Mouse (Mus musculus) T-helper 1 cell (primary cell): Measurements from ENCODE around the gene Map2k2.
"Not testable (repeated sequence)": the region's sequence is repeated elsewhere in the genome, so short reads cannot be mapped to it uniquely, and the experiment has no call there.

Experiments
- in situ Hi-C: fragments of 300-600 bp; cut with MboI, MseI; formaldehyde crosslinking; loops from one replicate; pipeline ENCODE4 v1.15.1; 2025; ENCODE audit warnings: high pct_unique_total_duplicates

Gene Map2k2

DNA sequence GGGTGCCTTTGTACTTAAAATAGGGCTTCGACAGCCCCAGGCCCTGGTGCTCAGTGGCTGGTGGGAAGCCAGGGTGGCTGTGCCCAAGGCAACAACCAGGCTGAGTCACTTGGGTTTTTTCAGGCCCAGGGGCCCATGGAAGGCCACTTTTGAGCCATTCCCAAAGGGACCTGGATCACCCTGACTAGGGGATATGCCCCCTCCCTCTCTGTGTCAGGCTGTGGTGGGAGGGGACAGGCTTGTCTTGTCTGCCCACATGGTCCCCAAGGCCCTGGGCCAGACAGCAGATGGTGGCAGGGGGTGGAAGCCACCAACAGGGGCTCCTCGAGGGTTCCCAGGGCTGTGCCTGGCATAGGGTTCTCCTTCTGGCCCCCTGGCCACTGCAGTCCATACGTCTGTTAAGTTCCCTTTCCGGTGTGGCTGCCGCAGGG is 36.9 kb downstream of the Map2k2 start:
- in situ Hi-C loops: loop anchor here (10.0 kb wide), 1 partner anchor 538 kb away; the partner anchor contains the start of genes Adat3, Gm49322 and Scamp4

DNA sequence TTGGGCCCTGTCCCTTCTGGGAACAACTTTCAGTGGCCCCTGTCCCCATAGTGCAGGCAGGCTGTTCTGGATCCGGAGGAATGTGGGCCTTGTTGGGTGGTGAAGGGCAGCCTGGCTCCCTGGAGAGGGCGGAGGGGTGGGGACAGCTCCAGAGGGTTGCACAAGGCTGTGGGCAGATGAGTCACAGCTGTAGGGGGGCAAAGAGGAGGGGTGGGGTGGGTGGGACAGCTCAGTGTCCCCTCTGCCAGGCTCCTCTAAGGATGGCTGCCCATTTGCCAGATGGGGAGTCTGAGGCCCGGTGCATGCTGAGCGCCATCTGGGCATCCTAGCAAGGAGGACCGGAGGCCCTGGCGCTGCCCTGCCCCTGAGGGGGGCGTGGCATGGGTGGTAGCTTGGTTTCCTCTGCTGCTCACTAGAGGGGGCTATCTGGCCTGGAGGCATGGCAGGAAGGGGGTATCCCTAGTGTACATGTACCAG is 37.5 kb downstream of the Map2k2 start:
- in situ Hi-C loops: loop anchor here (10.0 kb wide), 1 partner anchor 538 kb away; the partner anchor contains the start of genes Adat3, Gm49322 and Scamp4

DNA sequence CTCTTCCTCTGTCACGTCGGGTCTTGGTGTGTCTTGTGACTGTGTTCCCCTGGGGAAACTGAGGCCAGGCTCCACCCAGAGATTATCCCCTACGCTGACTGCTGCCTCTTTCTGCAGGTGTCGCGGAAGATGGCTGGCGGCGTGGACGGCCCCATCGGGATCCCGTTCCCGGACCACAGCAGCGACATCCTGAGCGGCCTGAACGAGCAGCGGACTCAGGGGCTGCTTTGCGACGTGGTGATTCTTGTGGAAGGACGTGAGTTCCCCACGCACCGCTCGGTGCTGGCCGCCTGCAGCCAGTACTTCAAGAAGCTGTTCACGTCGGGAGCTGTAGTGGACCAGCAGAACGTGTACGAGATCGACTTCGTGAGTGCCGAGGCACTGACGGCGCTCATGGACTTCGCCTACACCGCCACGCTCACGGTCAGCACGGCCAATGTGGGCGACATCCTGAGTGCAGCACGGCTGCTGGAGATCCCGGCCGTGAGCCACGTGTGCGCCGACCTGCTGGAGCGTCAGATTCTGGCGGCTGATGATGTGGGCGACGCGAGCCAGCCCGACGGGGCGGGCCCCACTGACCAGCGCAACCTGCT is 38.2 kb downstream of the Map2k2 start:
- in situ Hi-C loops: loop anchor here (10.0 kb wide), 1 partner anchor 539 kb away; the partner anchor contains the start of genes Adat3, Gm49322 and Scamp4

DNA sequence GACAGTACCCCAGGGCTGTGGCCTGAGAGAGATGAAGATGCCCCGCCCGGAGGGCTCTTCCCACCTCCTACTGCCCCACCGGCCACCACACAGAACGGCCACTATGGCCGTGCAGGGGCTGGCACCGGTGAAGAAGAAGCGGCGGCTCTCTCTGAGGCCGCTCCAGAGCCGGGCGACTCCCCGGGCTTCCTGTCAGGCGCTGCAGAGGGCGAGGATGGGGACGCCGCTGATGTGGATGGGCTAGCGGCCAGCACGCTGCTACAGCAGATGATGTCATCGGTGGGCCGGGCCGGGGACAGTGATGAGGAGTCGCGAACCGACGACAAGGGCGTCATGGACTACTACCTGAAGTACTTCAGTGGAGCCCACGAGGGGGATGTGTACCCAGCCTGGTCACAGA is 39.0 kb downstream of the Map2k2 start:
- in situ Hi-C loops: loop anchor here (10.0 kb wide), 1 partner anchor 540 kb away; the partner anchor contains the start of genes Adat3, Gm49322 and Scamp4

DNA sequence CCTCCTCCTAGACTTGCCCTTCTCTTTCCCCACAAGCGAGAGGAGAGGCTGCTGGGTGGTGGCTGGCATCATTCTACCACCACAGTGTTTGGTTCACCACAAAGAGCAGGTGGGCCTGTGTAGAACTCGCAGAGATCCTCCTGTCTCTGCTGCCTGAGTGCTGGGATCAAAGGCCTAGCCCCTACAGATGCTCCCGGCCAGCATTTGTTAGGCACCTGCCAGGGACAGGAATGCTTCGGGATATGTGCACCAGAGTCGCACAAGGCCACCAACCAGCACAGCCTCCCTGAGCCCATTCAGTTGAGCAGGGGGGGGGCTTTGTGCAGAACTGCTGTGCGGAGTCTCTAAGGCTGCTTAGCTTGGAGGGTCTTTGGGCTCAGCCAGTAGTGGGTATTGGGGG is 39.6 kb downstream of the Map2k2 start:
- in situ Hi-C loops: loop anchor here (10.0 kb wide), 1 partner anchor 541 kb away; the partner anchor contains the start of genes Adat3, Gm49322 and Scamp4

DNA sequence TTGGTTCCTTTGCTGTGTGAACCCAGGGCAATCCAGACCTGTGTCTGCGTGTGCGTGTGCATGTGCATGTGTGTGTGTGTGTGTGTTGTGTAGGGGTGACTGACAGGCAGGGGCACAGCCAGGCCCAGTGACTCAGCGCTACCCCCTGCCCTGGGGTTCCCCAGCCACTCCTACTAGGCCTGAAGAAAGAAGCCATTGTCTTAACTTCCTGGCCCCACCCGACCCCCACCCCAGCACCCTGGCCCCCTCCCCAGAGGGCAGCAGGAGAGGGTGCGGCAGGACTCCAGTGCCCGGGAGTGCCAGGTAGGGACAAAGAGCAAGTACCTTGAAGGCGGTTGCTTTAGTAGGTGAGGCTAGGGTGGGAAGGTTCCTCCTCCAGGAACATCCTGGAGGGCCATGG is 40.1 kb downstream of the Map2k2 start:
- in situ Hi-C loops: loop anchor here (10.0 kb wide), 1 partner anchor 541 kb away; the partner anchor contains the start of genes Adat3, Gm49322 and Scamp4

DNA sequence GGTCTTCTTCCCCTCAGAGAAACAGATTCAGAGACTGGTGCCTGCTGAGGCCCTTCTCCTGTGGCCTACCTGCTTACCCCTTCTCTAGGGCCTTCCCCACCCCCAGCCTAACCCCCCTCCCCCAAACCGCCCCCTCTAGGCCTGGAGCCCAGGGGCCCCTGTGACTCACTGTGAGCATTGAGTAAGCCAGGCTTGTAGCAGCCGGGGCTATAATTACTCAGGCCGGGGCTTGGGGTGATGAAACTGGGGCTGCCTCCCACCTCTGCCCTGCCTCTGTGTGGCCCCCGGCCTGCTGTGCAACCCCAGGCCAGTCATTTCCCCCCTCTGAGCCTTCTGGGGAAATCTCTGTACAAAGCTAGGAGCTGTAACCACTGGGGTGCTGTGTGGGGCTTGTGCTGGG is 40.6 kb downstream of the Map2k2 start:
- in situ Hi-C loops: loop anchor here (10.0 kb wide), 1 partner anchor 541 kb away; the partner anchor contains the start of genes Adat3, Gm49322 and Scamp4

DNA sequence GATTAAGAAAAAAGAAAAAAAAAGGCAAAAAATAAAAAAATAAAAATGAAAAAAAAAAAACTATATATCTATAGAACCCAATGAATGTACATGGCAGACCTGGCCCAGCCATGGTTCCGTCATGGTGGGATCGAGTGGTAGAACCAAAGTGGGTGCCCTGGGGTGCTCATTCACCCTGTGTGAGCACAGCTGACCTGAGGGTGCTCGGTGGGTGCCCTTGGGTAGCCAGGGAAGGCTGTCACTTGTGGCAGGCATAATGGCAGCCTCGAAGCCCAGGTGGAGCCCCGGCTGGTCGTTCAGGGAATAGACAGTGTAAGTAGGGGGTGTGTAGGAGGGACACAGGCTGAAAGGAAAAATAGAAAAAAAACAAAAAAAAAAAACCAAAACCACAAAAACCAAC is 45.5 kb downstream of the Map2k2 start:
- in situ Hi-C loops: no loop called here

DNA sequence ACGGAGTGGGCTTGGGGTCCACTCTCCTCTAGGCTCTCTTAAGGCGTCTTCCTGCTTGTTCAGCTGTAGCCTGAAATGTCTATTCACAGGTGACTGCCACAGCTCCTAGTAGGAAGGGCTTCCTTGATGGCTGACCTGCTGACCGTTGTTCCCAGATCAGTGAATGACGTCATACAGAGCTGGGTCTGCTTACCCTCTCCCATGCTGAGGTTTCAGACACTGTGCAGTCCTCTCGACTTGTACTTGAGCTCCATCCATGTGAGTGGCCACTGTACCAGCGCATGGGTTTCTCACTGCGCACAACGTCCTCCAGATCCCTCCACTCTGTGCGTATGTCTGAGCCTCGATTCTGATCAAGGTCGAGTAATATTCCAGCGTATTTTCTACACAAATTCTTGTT is 46.9 kb downstream of the Map2k2 start:
- in situ Hi-C loops: no loop called here

DNA sequence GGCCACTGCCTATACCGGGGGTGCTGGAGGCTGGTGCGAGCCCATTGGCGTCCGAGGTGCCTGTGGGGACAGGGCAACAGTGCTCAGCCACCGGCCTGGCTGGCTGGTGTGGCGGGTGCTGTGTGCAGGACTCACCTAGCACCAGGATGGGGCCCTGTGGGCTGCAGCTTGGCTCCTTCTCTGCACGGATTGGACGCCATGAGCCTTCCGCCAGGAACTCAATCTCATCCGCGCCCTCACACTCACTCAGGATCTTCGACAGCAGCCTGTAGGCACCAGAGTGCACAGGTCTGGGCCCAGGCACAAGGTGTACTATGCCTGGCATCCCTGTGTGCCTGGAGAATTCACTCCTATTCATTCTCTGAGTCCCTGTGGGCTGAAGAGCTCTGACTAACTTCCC is 48.6 kb downstream of the Map2k2 start:
- in situ Hi-C loops: no loop called here

DNA sequence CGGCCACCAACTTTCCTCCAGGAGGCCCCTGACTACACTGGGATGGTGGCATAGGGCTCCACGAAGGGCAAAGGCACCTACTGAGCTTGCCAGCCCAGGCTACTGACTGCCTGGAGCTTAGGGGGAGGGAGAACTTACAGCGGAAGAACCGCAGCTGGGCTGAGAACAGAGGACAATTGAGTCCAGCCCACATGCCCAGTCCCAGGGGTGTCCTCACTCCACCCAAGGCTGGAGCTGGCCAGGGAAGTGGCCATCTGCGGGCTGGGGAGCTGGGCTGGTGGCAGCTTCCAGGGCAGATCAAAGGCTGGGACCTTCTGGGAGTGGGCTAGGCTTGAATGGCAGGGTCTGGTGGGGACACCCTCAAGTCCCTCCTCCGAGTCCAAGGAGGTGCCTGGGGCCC is 49.0 kb downstream of the Map2k2 start:
- in situ Hi-C loops: no loop called here

DNA sequence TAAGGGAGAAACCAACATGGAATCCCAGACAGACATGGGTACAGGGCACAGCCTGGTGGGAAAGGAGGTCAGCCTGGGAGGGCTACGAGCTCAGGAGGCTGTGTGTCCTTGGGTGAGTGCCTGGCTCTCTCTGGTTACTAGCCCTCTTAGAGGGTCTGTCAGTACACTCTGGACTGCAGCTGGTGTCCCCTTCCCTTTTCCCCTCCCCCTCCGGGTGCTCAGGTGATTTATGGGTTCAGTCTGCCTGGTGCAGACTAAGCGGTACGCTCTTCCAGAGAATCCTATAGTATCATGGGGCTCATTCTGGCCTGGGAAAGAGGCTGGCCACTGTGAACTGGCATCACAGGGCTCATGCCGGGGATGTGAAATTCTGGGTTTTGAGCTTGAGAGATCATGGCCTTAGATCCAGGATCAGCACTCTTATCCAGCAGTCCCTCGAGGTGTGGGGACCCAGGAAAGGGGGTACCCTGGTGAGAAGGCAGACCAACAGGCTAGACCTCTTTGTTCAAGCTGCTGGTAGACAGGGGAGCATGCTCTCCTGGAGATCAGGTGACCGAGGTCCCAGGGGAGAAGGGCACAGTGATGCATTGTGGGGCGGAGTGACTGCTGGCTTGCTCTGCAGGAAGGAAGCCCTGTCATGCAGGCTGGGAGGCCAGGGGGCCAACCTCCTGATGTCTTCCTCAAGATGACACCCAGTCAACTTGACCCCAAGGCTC is 56.0 kb downstream of the Map2k2 start:
- in situ Hi-C loops: loop anchor here (5.0 kb wide), 1 partner anchor 74 kb away; no protein-coding TSS in a partner anchor

DNA sequence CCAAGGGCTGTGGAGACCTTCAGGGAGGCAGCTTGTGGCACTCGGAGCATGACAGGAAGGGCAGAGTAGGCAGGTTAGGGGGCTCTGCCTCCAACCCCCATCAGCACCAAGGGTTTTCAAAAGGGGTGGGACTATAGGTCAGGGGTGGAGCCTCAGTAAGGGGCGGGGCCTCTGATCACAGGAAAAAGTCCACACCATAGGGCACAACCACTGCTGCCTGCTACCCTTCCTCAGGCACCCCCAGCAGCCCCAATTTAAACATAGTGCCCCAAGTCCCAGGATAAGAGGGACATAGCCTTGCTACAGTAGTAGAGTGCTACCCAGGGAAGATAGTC is 56.6 kb downstream of the Map2k2 start:
- in situ Hi-C loops: loop anchor here (5.0 kb wide), 1 partner anchor 75 kb away; no protein-coding TSS in a partner anchor

DNA sequence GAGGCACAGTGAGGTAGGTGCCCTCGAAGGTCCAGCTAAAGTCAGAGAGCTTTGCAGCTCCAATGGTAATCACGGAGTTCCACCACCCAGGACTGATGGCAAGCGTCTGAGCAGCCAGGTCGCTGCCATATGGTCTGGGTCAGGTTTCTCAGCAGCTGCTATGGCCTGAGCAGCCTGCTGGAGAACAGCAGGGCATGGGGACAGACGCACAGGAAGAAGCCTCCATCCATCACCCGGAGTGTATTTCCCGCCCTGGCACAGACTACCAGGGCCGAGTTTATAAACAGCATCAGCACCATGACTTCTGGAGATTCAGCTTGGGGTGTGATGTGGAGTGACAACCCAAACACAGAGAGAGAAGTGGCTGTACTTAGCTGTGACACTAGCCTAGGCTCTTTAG is 59.4 kb downstream of the Map2k2 start:
- in situ Hi-C loops: no loop called here

DNA sequence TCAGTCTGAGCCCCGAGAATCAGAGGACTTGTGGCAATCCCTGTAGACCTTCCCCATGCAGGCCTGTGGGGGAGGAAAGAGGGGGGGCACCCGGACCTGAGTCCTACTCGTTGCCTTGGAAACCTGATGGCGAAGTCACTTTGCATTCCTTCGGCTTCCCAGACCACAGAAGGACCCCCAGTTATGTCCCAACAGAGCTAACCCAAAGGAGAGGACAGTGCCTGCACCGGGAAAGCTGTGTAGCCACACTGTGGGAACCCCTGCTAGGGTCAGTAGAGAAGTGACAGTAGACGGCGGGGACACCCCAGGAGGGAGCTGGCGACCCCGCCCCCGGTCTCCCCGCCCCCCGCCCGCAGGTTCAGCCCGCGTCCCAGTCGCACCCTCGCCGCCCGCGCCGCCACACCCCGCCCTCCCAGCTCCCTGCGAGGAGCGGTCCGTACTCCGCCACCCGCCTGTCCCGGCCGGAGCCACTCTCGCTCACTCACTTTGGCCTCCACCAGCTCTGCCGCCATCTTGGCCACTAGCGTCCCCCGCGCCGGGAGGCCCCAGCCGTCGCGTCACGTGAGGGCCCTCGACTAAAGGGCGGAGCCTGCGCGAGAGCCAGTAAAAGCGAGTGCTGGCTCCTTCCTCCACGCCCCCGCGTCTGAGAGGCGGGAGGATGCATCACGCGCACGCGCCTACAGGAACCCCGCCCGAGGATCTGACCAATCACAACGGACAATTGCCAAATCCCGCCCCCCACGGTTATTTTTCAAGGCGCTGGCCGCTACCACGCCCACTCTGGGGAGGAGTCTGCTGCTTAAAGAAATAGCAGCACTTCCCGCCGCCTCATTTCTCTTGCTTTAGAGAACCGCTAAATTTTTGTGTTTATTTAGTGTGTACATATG is 61.7 kb downstream of the Map2k2 start, which contains the start of gene Pias4:
TSS of gene Pias4 (minus strand) at position 724 of the 887 bp plus-strand sequence.
- in situ Hi-C loops: no loop called here

DNA sequence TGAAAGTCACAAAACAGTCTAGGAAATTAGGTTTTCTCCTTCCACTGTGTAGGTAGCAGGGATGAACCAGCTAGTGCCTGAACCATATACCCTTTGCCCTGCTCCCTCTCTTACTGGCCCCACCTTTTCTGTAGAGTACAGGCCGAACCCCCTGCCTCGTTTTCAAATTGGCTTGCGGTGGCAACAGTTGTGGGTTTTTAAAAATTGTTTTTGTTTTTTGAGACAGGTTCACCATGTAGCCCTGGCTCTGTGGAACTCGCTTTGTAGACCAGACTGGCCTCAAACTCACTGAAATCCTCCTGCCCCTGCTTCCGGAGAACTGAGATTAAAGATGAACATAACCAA is 62.3 kb downstream of the Map2k2 start:
- in situ Hi-C loops: no loop called here

DNA sequence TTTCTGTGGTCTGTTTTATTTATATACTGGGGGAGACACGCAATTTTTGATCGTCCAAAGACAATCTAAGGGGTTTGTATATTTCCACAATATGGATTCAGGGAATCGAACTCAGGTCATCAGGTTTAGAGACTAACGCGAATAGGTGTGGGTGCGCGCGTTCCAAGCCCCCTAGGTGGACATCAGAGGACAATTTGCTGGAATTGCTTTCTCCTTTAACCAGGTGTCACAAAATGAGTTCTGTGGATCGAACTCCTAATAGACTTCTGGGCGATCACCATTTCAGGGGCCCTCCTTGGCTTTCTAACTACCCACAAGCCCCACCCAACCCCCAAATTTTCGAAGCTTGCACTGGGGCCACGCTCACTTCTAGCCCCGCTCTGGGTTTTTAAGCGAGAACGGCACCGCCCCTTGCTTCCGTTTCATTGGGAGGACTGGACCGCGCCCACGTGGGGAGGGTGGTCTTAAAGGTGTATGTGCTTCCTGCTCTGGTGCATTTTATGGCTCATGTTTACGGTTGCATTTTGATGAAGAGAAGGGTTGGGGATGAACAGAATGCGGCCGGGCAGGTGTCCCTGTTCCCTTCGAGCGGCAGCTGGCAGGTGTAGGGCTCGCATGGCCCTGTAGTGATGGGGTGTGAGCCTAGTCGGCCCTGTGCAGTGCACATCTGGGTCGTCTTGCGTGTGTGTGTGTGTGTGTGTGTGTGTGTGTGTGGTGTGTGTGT is 63.0 kb downstream of the Map2k2 start:
- in situ Hi-C loops: no loop called here

DNA sequence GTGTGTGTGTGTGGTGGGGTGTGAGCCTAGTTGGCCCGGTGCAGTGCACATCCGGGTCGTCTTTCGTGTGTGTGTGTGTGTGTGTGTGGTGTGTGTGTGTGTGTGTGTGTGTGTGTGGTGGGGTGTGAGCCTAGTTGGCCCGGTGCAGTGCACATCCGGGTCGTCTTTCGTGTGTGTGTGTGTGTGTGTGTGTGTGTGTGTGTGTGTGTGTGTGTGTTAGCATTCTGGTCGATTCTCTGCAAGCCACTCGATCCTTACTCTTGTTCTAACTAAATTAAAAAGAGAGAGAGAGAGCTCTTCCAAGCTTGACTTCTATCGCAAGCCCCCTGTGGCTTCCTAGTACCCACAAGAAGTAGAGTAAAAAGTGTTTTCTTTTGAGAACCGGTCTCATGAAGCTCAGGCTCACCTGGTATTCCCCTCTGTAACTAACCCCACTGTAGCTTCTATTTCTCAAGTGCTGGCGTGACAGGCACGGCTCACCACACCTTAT is 63.7 kb downstream of the Map2k2 start:
- in situ Hi-C loops: not testable (repeated sequence)

DNA sequence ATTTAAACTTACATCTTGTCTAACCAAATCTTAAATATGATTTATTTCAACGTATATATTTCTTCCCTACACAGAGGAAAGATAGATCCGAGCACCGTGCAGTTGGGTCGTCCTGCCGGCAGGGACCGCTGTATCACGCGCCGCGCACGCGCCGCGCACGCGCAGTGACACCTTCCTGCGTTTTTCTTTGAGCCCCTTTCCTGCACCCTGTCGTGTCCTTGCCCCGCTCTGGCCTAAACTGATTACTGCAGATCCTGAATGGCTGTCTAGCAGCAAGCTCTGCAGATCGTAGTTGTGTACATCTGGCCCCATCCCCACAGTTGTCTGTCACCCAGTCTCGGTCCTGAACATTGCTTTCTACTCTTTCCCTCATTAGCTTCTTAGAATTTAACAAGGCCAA is 67.4 kb downstream of the Map2k2 start:
- in situ Hi-C loops: no loop called here

DNA sequence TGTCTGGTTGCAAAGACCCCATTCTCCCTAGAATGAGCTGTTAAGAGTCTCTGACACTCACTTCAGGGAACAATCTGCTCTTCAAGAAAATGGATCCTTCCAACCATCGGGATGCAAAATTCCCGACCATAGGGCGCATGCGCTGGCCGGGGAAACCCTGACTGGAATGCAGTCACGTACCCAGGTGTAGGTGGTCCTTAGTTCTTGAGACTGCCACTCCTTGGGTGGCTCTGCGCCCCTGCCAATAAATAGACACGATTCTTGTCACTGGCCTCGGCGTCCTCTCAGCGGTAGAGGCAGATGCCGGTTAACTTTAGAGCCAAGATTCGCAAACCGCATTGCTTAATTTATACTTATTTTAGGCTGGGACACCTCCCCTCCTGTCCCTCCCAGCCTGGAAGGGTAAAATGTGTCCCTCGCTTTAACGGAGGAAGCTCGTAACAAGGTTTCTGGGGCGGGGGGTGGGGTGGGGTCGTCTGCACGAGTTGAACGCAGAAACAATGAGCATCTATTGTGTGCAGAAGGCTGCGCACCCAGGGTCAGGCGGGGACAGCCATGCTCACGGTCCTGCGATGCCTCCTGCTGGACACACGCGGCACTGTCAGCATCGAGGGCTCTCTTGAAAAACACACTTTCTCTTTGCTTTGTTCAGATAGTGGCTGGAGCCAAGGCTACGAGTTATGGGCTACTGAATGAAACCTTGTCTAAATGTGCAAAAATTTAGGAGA is 69.1 kb downstream of the Map2k2 start:
- in situ Hi-C loops: no loop called here
